Mouse (Mus musculus) kidney, embryonic 15.5 days (tissue): ENCODE data around the gene Lrrc19. TPM values are rescaled to one million over a fixed set of nuclear protein-coding genes. Genes with fewer than 3 reads are reported as not detected.

Source experiments
- ATAC-seq: fragments of 200-750 bp; cut with Nextera tagmentation; replicated peaks from 2 replicates; pipeline ENCODE4 v1.8.0; 2017; ENCODE audit warnings: moderate TSS enrichment; ENCODE audit not compliant: low FRiP score
- H3K27ac ChIP-seq: fragments of 300-500 bp; sonication (generic); 2 replicates; pipeline ENCODE4 v1.5.1; 2015; ENCODE audit warnings: mild to moderate bottlenecking, inconsistent platforms
- H3K27me3 ChIP-seq: fragments of 300-500 bp; sonication (generic); 2 replicates; pipeline ENCODE4 v1.6.1; 2015; ENCODE audit warnings: inconsistent platforms
- H3K36me3 ChIP-seq: fragments of 300-500 bp; sonication (generic); 2 replicates; pipeline ENCODE4 v1.6.1; 2015; ENCODE audit warnings: inconsistent platforms
- H3K4me1 ChIP-seq: fragments of 300-500 bp; sonication (generic); 2 replicates; pipeline ENCODE4 v1.6.1; 2015; ENCODE audit warnings: inconsistent platforms
- H3K4me2 ChIP-seq: fragments of 300-500 bp; sonication (generic); 2 replicates; pipeline ENCODE4 v1.6.1; 2015; ENCODE audit warnings: moderate library complexity, mild to moderate bottlenecking, inconsistent platforms
- H3K4me3 ChIP-seq: fragments of 300-500 bp; sonication (generic); replicated peaks from 2 replicates; pipeline ENCODE4 v1.5.1; 2015; ENCODE audit warnings: mild to moderate bottlenecking, inconsistent platforms
- H3K9ac ChIP-seq: fragments of 300-500 bp; sonication (generic); 2 replicates; pipeline ENCODE4 v1.6.1; 2015; ENCODE audit warnings: mild to moderate bottlenecking, inconsistent platforms
- H3K9me3 ChIP-seq: fragments of 300-500 bp; sonication (generic); replicated peaks from 2 replicates; pipeline ENCODE4 v1.6.1; 2016; ENCODE audit warnings: inconsistent platforms
- WGBS: fragments of 180-500 bp; shearing (Covaris S2); methylation state at CpG from one replicate; pipeline ENCODE4 v1.1.7; 2015; ENCODE audit warnings: mixed read lengths; 5-methylcytosine and 5-hydroxymethylcytosine counted together
- polyA plus RNA-seq: library from polyadenylated mRNA; unstranded; fragments of >200 nt; fragmentation: Nextera tagmentation; extraction: Ambion mirVana; gene quantifications from 2 replicates; pipeline ENCODE4 v1.2.1, GENCODE M21; 2015

Lrrc19 gene
- polyA plus RNA-seq, 1 experiment from 2014 or later, result 2.3 TPM

- Histone ChIP-seq H3K4me2 (peak overlapping the region; percentile 59), H3K36me3 (0 out of 2 replicates have a peak, but pooled peaks cover 2% of the 10 kb centered on the region), H3K9ac (peak overlapping the region; percentile 66), H3K27ac (peak overlapping the region; percentile 84), H3K27me3 (no peaks in the 10 kb centered on the region), H3K9me3 (no peaks in the 10 kb centered on the region), H3K4me3 (peak overlapping the region; percentile 65), H3K4me1 (peaks cover 6% of the 10 kb centered on the region)
- ATAC-seq, result peak; percentile 83
- under 1% methylated on average over 18 of the region's 18 CpGs for WGBS
Observed at GRCm38 (mm10) chr4:94614627-94615006, 35.3 kb downstream of the Lrrc19 start.

- WGBS, result 3% methylated on average over 29 of the region's 29 CpGs
- no peaks in the 10 kb centered on the region for H3K9me3 ChIP-seq
- H3K4me1 ChIP-seq, result peaks cover 6% of the 10 kb centered on the region
- H3K36me3 ChIP-seq, result 0 out of 2 replicates have a peak, but pooled peaks cover 2% of the 10 kb centered on the region
- H3K4me3 ChIP-seq, result peak within 1 kb of the TSS; percentile 65
- peak within 1 kb of the TSS; percentile 59 for H3K4me2 ChIP-seq
- H3K27me3 ChIP-seq, result no peaks in the 10 kb centered on the region
- peak within 1 kb of the TSS; percentile 84 for H3K27ac ChIP-seq
- peak within 1 kb of the TSS; percentile 66 for H3K9ac ChIP-seq
- peak; percentile 100 for ATAC-seq
Observed at GRCm38 (mm10) chr4:94613972-94614626, 35.8 kb downstream of the Lrrc19 start, which contains the start of gene Ift74. Gene Ift74 (plus strand): TSS chr4:94614491.

- Histone ChIP-seq H3K27ac (no peak overlapping the region), H3K9ac (no peak overlapping the region), H3K36me3 (no peaks in the 10 kb centered on the region), H3K4me1 (peaks cover 4% of the 10 kb centered on the region), H3K4me3 (no peak overlapping the region), H3K27me3 (no peaks in the 10 kb centered on the region), H3K4me2 (no peak overlapping the region), H3K9me3 (no peaks in the 10 kb centered on the region)
- no peak for ATAC-seq
- WGBS, result 82% methylated on average over 3 of the region's 3 CpGs
Observed at GRCm38 (mm10) chr4:94610339-94610738, 39.6 kb downstream of the Lrrc19 start.

- ATAC-seq, result no peak
- Histone ChIP-seq H3K27me3 (no peaks in the 10 kb centered on the region), H3K9ac (no peak overlapping the region), H3K4me3 (no peak overlapping the region), H3K4me2 (0 out of 2 replicates have a peak overlapping the region, but pooled peaks have one; percentile 0), H3K27ac (peak overlapping the region; percentile 61), H3K9me3 (no peaks in the 10 kb centered on the region), H3K4me1 (peaks cover 20% of the 10 kb centered on the region), H3K36me3 (no peaks in the 10 kb centered on the region)
- WGBS, result 56% methylated on average over 2 of the region's 2 CpGs
Observed at GRCm38 (mm10) chr4:94605591-94605990, 44.4 kb downstream of the Lrrc19 start.

- Histone ChIP-seq H3K36me3 (no peaks in the 10 kb centered on the region), H3K27ac (no peak overlapping the region), H3K4me1 (peaks cover 21% of the 10 kb centered on the region), H3K27me3 (no peaks in the 10 kb centered on the region), H3K4me3 (no peak overlapping the region), H3K9ac (no peak overlapping the region), H3K4me2 (peak overlapping the region; percentile 71; the same call in 1 of the 2 replicates), H3K9me3 (no peaks in the 10 kb centered on the region)
- no peak for ATAC-seq
- 86% methylated on average over 2 of the region's 2 CpGs for WGBS
Observed at GRCm38 (mm10) chr4:94604452-94605019, 45.4 kb downstream of the Lrrc19 start.

- Histone ChIP-seq H3K4me3 (peak within 1 kb of the TSS; percentile 99), H3K4me1 (peaks cover 21% of the 10 kb centered on the region), H3K9ac (peak within 1 kb of the TSS; percentile 97), H3K27ac (peak within 1 kb of the TSS; percentile 93), H3K36me3 (no peaks in the 10 kb centered on the region), H3K9me3 (no peaks in the 10 kb centered on the region), H3K27me3 (no peaks in the 10 kb centered on the region), H3K4me2 (peak within 1 kb of the TSS; percentile 71)
- ATAC-seq, result peak; percentile 99
- WGBS, result under 1% methylated on average over 61 of the region's 61 CpGs
Observed at GRCm38 (mm10) chr4:94603031-94603629, 46.8 kb downstream of the Lrrc19 start, which contains the start of gene Plaa. Gene Plaa (minus strand): TSS chr4:94603244.

GRCm38 (mm10) chr4:94602496-94603030, 47.4 kb downstream of the Lrrc19 start:
- H3K36me3 ChIP-seq, result no peaks in the 10 kb centered on the region
- peak overlapping the region; percentile 99 for H3K4me3 ChIP-seq
- WGBS, result under 1% methylated on average over 33 of the region's 33 CpGs
- H3K27ac ChIP-seq, result peak overlapping the region; percentile 93
- no peaks in the 10 kb centered on the region for H3K27me3 ChIP-seq
- H3K9ac ChIP-seq, result peak overlapping the region; percentile 97
- peaks cover 21% of the 10 kb centered on the region for H3K4me1 ChIP-seq
- peak; percentile 83 for ATAC-seq
- H3K4me2 ChIP-seq, result peak overlapping the region; percentile 71
- H3K9me3 ChIP-seq, result no peaks in the 10 kb centered on the region

- 83% methylated on average over 4 of the region's 4 CpGs for WGBS
- no peak overlapping the region for H3K9ac ChIP-seq
Observed at GRCm38 (mm10) chr4:94601395-94601794, 48.5 kb downstream of the Lrrc19 start.

GRCm38 (mm10) chr4:94592709-94593108, 57.2 kb downstream of the Lrrc19 start:
- no peak overlapping the region for H3K4me3 ChIP-seq
- H3K4me1 ChIP-seq, result peaks cover 9% of the 10 kb centered on the region; the same call in 1 of the 2 replicates
- H3K27me3 ChIP-seq, result no peaks in the 10 kb centered on the region
- H3K27ac ChIP-seq, result no peak overlapping the region
- no peak overlapping the region for H3K9ac ChIP-seq
- no peak for ATAC-seq
- H3K9me3 ChIP-seq, result no peaks in the 10 kb centered on the region
- no peak overlapping the region for H3K4me2 ChIP-seq
- no peaks in the 10 kb centered on the region for H3K36me3 ChIP-seq

More at GRCm38 (mm10) chr4:94601395-94601794, 48.5 kb downstream of the Lrrc19 start:
- Histone ChIP-seq H3K27me3 (no peaks in the 10 kb centered on the region), H3K9me3 (no peaks in the 10 kb centered on the region), H3K4me2 (peak overlapping the region; percentile 71), H3K4me3 (peak overlapping the region; percentile 99), H3K4me1 (peaks cover 21% of the 10 kb centered on the region), H3K36me3 (no peaks in the 10 kb centered on the region), H3K27ac (no peak overlapping the region)
- no peak for ATAC-seq

- Histone ChIP-seq H3K4me3 (no peak overlapping the region), H3K27me3 (no peaks in the 10 kb centered on the region), H3K9me3 (no peaks in the 10 kb centered on the region), H3K36me3 (0 out of 2 replicates have a peak, but pooled peaks cover 3% of the 10 kb centered on the region), H3K27ac (no peak overlapping the region), H3K4me2 (no peak overlapping the region), H3K9ac (no peak overlapping the region), H3K4me1 (peaks cover 9% of the 10 kb centered on the region; the same call in 1 of the 2 replicates)
- ATAC-seq, result no peak
- 80% methylated on average over 4 of the region's 4 CpGs for WGBS
Observed at GRCm38 (mm10) chr4:94591765-94592381, 58.1 kb downstream of the Lrrc19 start.
